Mouse (Mus musculus) ovary, postnatal 14 days (tissue): ENCODE results near the gene Fgr.

Source experiments
- DNase-seq: peaks from one replicate; pipeline ENCODE4 v3.0.0; 2022; ENCODE audit warnings: low spot score

Gene Fgr

DNA sequence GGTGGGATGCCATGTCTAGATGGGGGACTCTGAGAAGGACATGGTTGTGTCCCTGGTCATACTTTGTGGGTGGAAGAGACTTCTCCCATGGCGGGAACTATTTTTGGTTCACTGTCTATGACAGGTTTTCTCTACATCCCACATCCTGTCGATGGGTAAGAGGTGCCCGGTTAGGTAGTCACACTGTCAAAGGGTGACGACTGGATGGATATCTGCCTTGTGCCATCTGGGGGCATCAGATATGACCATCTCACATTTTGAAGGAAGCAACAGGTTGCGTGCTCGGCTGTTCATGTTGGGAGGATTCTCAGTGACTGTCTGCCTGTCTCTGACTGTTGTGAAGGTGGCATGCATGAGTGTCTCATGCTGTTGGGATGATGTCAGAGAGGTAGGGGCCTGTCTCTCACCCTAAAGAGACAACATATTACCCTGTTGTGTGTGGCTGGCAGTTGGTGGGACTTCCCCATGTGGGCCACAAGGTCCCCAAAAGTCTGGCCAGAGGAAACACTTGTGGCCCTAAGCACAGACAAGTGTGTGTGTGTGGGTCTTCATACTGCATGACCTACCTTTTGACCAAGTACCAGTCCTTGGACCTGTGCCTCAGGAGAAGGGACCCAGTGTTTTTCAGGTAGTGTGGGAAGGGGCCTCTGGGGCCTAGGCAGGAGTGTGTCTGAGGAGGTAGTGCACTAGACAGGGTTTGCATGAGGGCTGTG, 77.1 kb downstream of the Fgr start:
- no peak for DNase-seq

DNA sequence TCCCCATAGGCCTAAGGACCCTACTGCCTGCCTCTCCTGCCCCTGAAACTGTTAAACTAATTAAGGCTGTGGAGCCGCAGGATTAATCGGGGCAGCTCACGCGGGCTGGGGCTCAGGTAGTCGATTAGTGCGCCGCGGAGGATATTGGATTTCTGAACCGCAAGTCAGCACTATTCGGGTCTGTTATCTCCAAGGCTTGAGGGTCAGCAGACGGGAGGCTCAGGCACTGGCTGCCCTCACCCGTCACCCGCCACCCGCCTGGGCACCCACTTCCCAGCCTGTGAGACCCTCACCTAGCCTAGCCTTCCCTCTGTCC, 77.6 kb downstream of the Fgr start:
- DNase-seq, result no peak
